Mouse (Mus musculus) cerebellum, postnatal 10 days (tissue): ENCODE measurements around the gene Olfr943.

ENCODE experiments used
- DNase-seq, 2 experiments: peaks; one replicate each; pipeline ENCODE4 v3.0.0; 2021; ENCODE audit warnings: mixed read lengths in 2 of 2

Olfr943 gene

DNA sequence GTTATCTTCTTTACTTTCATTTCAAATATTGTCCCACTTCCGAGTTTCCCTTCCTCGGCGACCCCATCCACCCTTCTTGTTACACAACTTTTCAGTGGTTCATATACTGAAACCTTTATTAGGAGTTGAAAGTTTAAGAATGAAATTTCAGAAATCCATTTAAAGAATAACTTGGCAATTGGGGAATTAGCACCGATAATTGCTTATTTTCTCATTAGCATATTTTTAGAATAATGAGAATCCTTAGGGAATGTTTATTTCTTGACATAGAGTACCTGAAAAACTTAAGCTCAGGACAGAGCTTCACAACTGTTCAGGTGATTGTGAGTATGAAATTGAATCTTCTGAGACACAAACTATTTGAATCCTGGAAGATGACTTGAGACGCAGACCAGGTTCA, at the start of gene Olfr943:
TSS of gene Olfr943 (plus strand) at position 301 of the 400 bp plus-strand sequence.
- no peak for DNase-seq

DNA sequence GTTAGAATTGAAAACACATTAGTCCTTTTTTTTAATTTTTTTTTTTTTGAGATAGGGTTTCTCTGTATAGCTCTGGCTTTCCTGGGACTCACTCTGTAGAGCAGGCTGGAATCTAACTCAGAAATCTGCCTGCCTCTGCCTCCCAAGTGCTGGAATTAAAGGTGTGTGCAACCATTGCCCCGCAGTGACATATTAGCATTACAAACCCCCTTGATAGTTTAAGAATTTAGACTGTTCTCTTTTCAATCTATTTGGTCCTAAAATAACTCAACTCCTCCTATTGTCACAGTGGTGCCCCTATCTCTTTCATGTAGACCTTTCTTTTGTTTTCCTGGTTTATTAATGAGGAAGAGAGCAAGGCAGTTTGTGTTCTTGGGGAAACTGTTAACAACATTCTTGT, 38.8 kb upstream of the Olfr943 start:
- DNase-seq, result no peak

DNA sequence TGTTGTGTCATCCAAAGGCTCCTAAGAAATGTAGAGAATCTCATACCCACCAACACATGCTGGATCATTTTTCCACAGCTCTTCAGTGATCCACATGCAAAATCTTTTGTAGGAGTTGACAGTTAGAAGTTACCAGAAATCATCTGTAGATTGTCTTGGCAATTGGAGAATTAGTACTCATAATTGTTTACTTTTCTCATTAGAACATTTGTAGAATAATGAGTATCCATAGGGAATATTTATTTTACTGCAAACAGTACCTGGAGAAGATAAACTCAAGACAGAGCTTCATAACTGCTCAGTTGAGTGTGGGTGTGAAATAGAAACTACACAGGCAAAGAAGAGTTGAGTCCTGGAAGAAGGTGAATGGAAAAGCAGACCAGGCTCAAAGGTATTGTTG, 38.3 kb upstream of the Olfr943 start, which contains the start of gene Olfr27:
TSS of gene Olfr27 (plus strand) at position 301 of the 400 bp plus-strand sequence.
- no peak for DNase-seq

DNA sequence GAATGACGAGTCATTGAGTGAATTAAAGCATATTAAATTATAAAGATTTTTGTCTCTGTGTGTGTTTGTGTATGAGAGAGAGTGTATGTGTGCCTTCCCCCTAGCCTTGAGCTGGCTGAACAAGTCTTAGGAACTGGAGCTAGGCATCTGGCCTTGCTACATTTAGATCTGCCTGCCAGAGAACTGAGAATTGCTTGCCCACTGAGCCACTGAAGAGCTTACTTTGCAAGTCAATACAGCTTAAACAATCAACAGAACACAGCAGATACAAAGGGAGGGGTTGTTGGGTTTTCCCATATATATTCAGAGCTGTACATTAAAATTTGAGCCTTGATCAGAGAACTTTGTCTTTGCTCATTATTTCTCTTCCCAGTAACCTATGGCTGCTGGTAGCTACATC, 13.7 kb upstream of the Olfr943 start:
- DNase-seq, result no peak

DNA sequence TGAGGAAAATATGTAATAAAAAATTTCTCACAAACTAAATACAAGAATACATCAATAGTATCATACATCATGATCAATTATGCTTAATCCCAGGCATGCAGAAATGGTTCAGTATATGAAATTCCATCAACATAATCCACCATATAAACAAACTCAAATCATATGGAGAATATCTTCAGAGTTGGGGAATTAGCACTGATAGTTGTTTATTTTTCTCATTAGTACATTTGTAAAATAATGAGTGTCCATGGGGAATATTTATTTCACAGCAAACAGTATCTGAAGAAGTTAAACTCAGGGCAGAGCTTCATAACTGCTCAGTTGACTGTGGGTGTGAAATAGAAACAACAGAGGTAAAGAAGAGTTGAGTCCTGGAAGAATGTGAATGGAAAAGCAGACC, 35.5 kb downstream of the Olfr943 start, which contains the start of gene Olfr944:
TSS of gene Olfr944 (plus strand) at position 301 of the 400 bp plus-strand sequence.
- DNase-seq, result no peak
